Mouse (Mus musculus): ENCODE measurements around the gene Flrt2. TPM values are rescaled to one million over a fixed set of nuclear protein-coding genes. Genes with fewer than 3 reads are reported as not detected.
A peak's percentile ranks its signal among the peaks of the same experiment; 100 is the strongest.

The Flrt2 gene
- polyA plus RNA-seq, 2 experiments = 0.44 to 0.63 TPM

DNA sequence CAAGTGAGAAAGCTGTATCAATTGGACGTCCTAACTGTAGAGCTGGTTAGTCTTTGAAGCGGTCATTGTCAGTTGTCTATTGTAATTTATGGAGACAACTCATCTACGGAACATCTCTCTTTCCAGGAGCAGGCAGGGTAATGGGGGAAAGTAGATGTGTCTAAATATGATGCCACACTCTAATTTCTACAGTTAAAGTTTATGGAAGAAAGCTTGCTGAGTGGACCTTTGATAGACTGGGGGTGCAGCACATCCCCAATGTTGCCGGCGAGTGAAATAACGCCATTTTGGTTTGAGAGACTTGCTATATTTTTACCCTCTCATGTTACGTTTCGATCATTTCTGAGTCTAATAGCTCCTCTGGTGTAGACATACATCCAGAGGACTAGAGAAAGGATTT is 2.5 kb downstream of the Flrt2 start:
- Histone ChIP-seq H3K4me1 (replicated peaks; ENCODE audit: control insufficient read depth in 2 of 2, insufficient read depth in 2 of 2, low read length in 1 of 2) (no peaks in the 10 kb centered on the region), H3K4me2 (ENCODE audit: low read depth) (peak overlapping the region; percentile 53), H3K9me3 (ENCODE audit: control insufficient read depth, low read length) (no peaks in the 10 kb centered on the region), H3K36me3 (replicated peaks; ENCODE audit: control insufficient read depth, insufficient read depth, low read depth) (no peaks in the 10 kb centered on the region), H3K9ac (replicated peaks) (no peak overlapping the region), H3K27me3 (ENCODE audit: control insufficient read depth, insufficient read depth, low read length) (peaks cover 59% of the 10 kb centered on the region), H3K4me3 (ENCODE audit: insufficient read depth in 1 of 2, low read depth in 2 of 2, low read length in 2 of 2) (peak overlapping the region; percentile 44 to 51; a peak in 2 of 4 replicates), H3K27ac (no peak overlapping the region)
- 3% methylated on average over 8 of the region's 8 CpGs for WGBS (ENCODE audit: insufficient replicate concordance)
- ATAC-seq (ENCODE audit: insufficient read depth) (no peak), DNase-seq (ENCODE audit: low read depth in 3 of 3, low spot score in 3 of 3) (no peak)
- no peak for TF ChIP-seq EP300 (IDR thresholded peaks at IDR 0.05; ENCODE audit: low read depth)
- no peak for TF ChIP-seq CTCF (IDR thresholded peaks at IDR 0.05; ENCODE audit: low read depth)

DNA sequence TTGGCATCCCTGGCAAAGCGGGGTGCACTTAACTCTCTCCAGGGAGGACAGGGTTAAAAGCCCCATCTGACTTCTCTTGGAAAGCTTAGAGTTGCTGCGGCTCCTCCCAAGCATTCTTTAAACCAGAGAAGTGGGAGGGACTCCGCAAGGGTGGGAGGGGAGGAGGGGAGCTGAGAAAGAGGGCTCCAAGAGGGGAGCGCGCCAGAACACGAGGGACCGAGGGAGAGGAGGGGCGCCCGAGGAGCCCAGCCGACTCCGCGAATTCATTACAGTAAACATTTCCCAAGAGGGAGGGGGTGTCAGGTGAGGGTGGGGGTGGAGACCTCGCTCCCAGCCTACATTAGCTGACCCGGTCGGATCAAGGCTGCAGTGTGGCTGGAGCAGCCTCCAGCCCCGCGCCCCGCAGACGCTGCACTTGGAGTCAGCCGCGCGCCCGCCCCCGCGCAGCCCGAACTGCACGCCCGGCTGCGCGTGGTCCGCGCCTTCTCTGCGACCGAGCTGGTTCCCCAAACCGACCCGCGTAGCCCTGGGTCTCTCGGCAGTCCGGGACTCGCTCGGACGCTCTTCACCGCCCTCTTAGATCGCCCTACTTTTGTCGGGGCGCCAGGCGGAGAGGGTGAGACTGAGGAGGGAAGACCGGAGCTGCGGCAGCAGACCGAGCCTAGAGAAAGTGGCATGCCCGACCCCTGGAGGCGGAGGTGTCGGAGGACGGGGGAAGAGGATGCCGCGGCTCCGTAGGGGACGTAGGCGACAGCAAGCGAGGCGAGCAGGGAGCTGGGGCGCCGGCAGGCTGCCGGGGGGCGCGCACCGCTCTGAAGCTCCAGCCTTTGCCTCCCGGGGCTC is 3.2 kb downstream of the Flrt2 start:
- WGBS (ENCODE audit: insufficient replicate concordance) = under 1% methylated on average over 68 of the region's 68 CpGs
- no peaks in the 10 kb centered on the region for H3K4me1 ChIP-seq (replicated peaks; ENCODE audit: control insufficient read depth in 2 of 2, insufficient read depth in 2 of 2, low read length in 1 of 2)
- ATAC-seq (ENCODE audit: insufficient read depth) = peak; percentile 45
- H3K4me3 ChIP-seq (ENCODE audit: insufficient read depth in 1 of 2, low read depth in 2 of 2, low read length in 2 of 2) = peak overlapping the region; percentile 51 to 58
- peak overlapping the region; percentile 53 for H3K4me2 ChIP-seq (ENCODE audit: low read depth)
- DNase-seq (ENCODE audit: low read depth in 3 of 3, low spot score in 3 of 3) = no peak
- TF ChIP-seq CTCF (IDR thresholded peaks at IDR 0.05; ENCODE audit: low read depth) (no peak), EP300 (IDR thresholded peaks at IDR 0.05; ENCODE audit: low read depth) (no peak)
- no peak overlapping the region for H3K27ac ChIP-seq
- no peak overlapping the region for H3K9ac ChIP-seq (replicated peaks)
- H3K27me3 ChIP-seq (ENCODE audit: control insufficient read depth, insufficient read depth, low read length) = peaks cover 59% of the 10 kb centered on the region
- H3K36me3 ChIP-seq (replicated peaks; ENCODE audit: control insufficient read depth, insufficient read depth, low read depth) = no peaks in the 10 kb centered on the region
- no peaks in the 10 kb centered on the region for H3K9me3 ChIP-seq (ENCODE audit: control insufficient read depth, low read length)

DNA sequence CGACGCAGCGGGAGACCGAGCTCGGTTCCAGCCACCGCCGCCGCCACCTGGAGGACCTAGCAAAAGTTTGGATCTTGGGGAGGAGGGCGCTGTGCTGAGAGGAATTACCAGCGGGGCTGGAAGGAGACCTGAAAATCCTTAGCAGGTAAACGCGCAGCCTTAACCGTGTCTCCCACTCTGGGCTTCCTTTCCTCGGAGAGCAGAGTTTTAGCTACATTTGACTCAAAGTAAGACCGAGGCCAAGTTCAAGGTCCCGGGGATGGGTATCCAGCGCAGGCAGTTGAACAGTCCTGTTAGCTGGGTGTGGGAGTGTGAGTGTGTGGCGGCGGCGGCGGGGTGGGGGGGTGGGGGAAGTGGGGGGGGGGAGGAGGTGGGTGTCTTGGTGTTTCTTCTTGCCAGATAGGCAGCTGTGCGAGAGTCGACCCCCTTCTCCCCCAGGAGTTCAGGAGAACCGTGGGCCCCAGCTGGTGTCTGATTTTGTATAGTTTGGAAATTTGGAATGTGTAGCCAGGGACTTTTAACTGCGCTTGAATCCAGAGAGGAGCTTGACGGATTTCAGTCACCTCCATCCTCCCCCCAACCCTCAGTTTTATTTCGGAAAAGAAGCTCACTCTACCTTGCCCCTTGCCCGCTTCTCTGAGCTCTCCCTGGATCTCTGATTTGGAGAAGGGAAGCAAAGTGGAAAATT is 4.0 kb downstream of the Flrt2 start:
- H3K27ac ChIP-seq = no peak overlapping the region
- no peak for DNase-seq (ENCODE audit: low read depth in 3 of 3, low spot score in 3 of 3)
- peak overlapping the region; percentile 53 for H3K4me2 ChIP-seq (ENCODE audit: low read depth)
- no peak overlapping the region for H3K9ac ChIP-seq (replicated peaks)
- no peaks in the 10 kb centered on the region for H3K36me3 ChIP-seq (replicated peaks; ENCODE audit: control insufficient read depth, insufficient read depth, low read depth)
- 1% methylated on average over 26 of the region's 28 CpGs for WGBS (ENCODE audit: insufficient replicate concordance)
- H3K4me1 ChIP-seq (replicated peaks; ENCODE audit: control insufficient read depth in 2 of 2, insufficient read depth in 2 of 2, low read length in 1 of 2) = no peaks in the 10 kb centered on the region
- peak overlapping the region; percentile 51 to 58 for H3K4me3 ChIP-seq (ENCODE audit: insufficient read depth in 1 of 2, low read depth in 2 of 2, low read length in 2 of 2)
- TF ChIP-seq EP300 (IDR thresholded peaks at IDR 0.05; ENCODE audit: low read depth) (no peak), CTCF (IDR thresholded peaks at IDR 0.05; ENCODE audit: low read depth) (no peak)
- peaks cover 59% of the 10 kb centered on the region for H3K27me3 ChIP-seq (ENCODE audit: control insufficient read depth, insufficient read depth, low read length)
- no peaks in the 10 kb centered on the region for H3K9me3 ChIP-seq (ENCODE audit: control insufficient read depth, low read length)
- ATAC-seq (ENCODE audit: insufficient read depth) = no peak

DNA sequence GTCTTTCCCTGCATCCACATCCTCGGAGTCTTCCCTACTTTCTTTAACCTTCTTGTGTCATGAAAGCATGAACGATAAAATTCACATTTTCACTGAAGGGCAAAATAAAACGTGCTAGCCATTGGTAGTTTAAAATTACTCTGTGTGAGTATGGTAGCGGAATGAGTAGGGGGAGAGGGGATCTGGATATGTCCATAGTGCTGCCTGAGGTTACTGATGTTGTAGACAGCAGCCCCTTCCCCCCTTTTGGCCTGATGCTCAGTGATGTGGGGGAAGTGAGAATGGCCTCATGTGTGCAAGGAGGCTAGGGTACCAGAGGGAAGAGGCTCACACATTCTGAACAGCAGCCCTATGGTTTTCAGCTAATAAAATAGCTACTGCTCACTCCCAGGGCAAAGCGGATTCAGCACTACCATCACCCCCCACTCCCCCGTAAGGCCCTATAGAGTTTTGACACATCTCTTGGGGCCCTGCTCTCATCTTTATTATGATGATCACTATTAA is 4.5 kb downstream of the Flrt2 start:
- H3K36me3 ChIP-seq (replicated peaks; ENCODE audit: control insufficient read depth, insufficient read depth, low read depth) = no peaks in the 10 kb centered on the region
- 12% methylated on average over 6 of the region's 6 CpGs for WGBS (ENCODE audit: insufficient replicate concordance)
- no peaks in the 10 kb centered on the region for H3K9me3 ChIP-seq (ENCODE audit: control insufficient read depth, low read length)
- no peaks in the 10 kb centered on the region for H3K4me1 ChIP-seq (replicated peaks; ENCODE audit: control insufficient read depth in 2 of 2, insufficient read depth in 2 of 2, low read length in 1 of 2)
- no peak for DNase-seq (ENCODE audit: low read depth in 3 of 3, low spot score in 3 of 3)
- no peak overlapping the region for H3K9ac ChIP-seq (replicated peaks)
- H3K4me3 ChIP-seq (ENCODE audit: insufficient read depth in 1 of 2, low read depth in 2 of 2, low read length in 2 of 2) = peak overlapping the region in 1 of 2 experiments; percentile 36; a peak in 1 of 4 replicates
- TF ChIP-seq EP300 (IDR thresholded peaks at IDR 0.05; ENCODE audit: low read depth) (no peak), CTCF (IDR thresholded peaks at IDR 0.05; ENCODE audit: low read depth) (no peak)
- H3K4me2 ChIP-seq (ENCODE audit: low read depth) = no peak overlapping the region
- peaks cover 53% of the 10 kb centered on the region for H3K27me3 ChIP-seq (ENCODE audit: control insufficient read depth, insufficient read depth, low read length)
- no peak overlapping the region for H3K27ac ChIP-seq
- ATAC-seq (ENCODE audit: insufficient read depth) = no peak

DNA sequence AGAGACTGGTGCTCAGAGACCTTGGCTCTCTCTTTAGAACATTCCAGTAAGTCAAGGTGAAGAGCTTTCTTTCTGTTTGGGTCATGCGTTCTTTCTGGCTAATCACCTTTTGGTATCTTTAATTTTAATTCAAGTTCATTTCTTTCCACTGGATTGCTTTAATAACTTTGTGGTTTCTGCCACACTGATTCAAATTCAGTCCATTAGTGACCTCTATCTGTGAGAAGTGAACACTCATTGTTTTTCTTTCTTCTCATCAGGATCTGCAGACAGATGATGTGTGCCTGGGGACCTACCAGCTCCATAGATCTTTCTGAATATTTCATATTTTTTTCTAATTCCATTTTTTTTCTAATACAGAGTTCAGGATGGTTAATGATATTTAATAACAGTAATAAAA is 6.5 kb downstream of the Flrt2 start:
- H3K4me3 ChIP-seq (ENCODE audit: insufficient read depth in 1 of 2, low read depth in 2 of 2, low read length in 2 of 2) = no peak overlapping the region
- H3K27ac ChIP-seq = no peak overlapping the region
- no peaks in the 10 kb centered on the region for H3K9me3 ChIP-seq (ENCODE audit: control insufficient read depth, low read length)
- H3K36me3 ChIP-seq (replicated peaks; ENCODE audit: control insufficient read depth, insufficient read depth, low read depth) = no peaks in the 10 kb centered on the region
- DNase-seq (ENCODE audit: low read depth in 3 of 3, low spot score in 3 of 3) = no peak
- H3K4me1 ChIP-seq (replicated peaks; ENCODE audit: control insufficient read depth in 2 of 2, insufficient read depth in 2 of 2, low read length in 1 of 2) = no peaks in the 10 kb centered on the region
- no peak overlapping the region for H3K9ac ChIP-seq (replicated peaks)
- no peak for ATAC-seq (ENCODE audit: insufficient read depth)
- TF ChIP-seq EP300 (IDR thresholded peaks at IDR 0.05; ENCODE audit: low read depth) = no peak
- no peak for TF ChIP-seq CTCF (IDR thresholded peaks at IDR 0.05; ENCODE audit: low read depth)
- H3K4me2 ChIP-seq (ENCODE audit: low read depth) = no peak overlapping the region
- H3K27me3 ChIP-seq (ENCODE audit: control insufficient read depth, insufficient read depth, low read length) = peaks cover 36% of the 10 kb centered on the region
- 78% methylated on average over 1 of the region's 1 CpGs for WGBS (ENCODE audit: insufficient replicate concordance)
